Mouse (Mus musculus): ENCODE measurements around the gene Aebp2. TPM values are rescaled to one million over a fixed set of nuclear protein-coding genes. Genes with fewer than 3 reads are reported as not detected.
"Not testable (repeated sequence)": the region's sequence is repeated elsewhere in the genome, so short reads cannot be mapped to it uniquely, and the experiment has no call there.

The Aebp2 gene
- polyA plus RNA-seq, 1 experiment from 2014 or later, result 13.0 TPM

DNA sequence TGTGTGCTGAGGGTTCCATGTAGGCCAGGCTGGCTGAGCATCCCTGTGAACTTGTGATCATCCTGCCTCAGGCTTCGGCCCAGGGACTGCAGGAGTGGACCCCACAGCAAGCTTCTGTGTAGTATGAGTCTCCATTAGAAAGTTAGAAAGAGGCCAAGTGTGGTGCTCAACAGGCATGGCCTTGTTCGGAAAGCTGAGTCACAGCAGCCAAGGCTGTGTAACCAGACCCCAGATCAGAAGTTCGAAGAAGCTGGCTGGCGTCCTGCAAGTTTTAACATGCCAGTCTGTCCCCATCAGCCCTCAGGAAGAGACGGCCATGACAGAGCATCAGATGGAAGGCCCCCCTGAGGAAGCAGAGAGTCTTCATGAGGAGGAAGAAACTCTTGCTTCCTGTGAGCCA, 31.1 kb upstream of the Aebp2 start:
- no peak overlapping the region for H3K4me2 ChIP-seq (ENCODE audit: low read depth, low read length)
- 85% methylated on average over 5 of the region's 5 CpGs for WGBS
- peaks cover 9% of the 10 kb centered on the region for H3K36me3 ChIP-seq (replicated peaks; ENCODE audit: control insufficient read depth, insufficient read depth, low read depth, low read length)
- no peaks in the 10 kb centered on the region for H3K4me1 ChIP-seq (ENCODE audit: control insufficient read depth, insufficient read depth, low read length)
- H3K4me3 ChIP-seq (ENCODE audit: low read depth, low read length), result no peak overlapping the region
- no peaks in the 10 kb centered on the region for H3K9me3 ChIP-seq (replicated peaks; ENCODE audit: control insufficient read depth, low read length)
- H3K27me3 ChIP-seq (ENCODE audit: control insufficient read depth, insufficient read depth, low read length), result no peaks in the 10 kb centered on the region
- ATAC-seq (replicated peaks; ENCODE audit: insufficient number of reproducible peaks, low FRiP score, low TSS enrichment, low read depth) (no peak), DNase-seq (ENCODE audit: low spot score) (no peak)
- H3K27ac ChIP-seq (replicated peaks; ENCODE audit: low read depth, low read length), result no peak overlapping the region
- H3K9ac ChIP-seq (replicated peaks; ENCODE audit: low read length), result no peak overlapping the region

DNA sequence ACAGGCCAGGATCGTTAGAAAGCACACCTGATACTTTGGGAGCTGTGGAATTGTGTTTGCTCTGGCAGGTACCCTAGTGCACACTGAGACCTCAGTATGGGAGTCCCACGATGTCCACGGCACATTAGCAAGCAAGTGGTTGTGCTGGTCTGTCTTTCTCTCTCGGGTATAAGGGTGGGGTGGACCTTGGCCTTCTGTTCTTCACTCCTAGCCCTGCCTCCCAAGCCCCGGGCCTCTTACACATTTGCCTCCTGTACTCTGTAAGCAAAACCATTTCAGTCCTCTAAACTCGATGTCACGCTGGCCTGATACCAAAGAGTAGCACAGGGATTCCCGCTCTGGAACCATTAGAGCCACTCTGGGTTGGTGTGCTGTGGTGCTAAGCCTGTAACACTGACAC, 29.8 kb upstream of the Aebp2 start:
- Histone ChIP-seq H3K4me2 (ENCODE audit: low read depth, low read length) (no peak overlapping the region), H3K27ac (replicated peaks; ENCODE audit: low read depth, low read length) (no peak overlapping the region), H3K9ac (replicated peaks; ENCODE audit: low read length) (no peak overlapping the region), H3K27me3 (ENCODE audit: control insufficient read depth, insufficient read depth, low read length) (no peaks in the 10 kb centered on the region), H3K4me1 (ENCODE audit: control insufficient read depth, insufficient read depth, low read length) (no peaks in the 10 kb centered on the region), H3K36me3 (replicated peaks; ENCODE audit: control insufficient read depth, insufficient read depth, low read depth, low read length) (peaks cover 7% of the 10 kb centered on the region), H3K4me3 (ENCODE audit: low read depth, low read length) (no peak overlapping the region), H3K9me3 (replicated peaks; ENCODE audit: control insufficient read depth, low read length) (no peaks in the 10 kb centered on the region)
- DNase-seq (ENCODE audit: low spot score), result no peak
- ATAC-seq (replicated peaks; ENCODE audit: insufficient number of reproducible peaks, low FRiP score, low TSS enrichment, low read depth), result no peak
- WGBS, result 89% methylated on average over 8 of the region's 8 CpGs

DNA sequence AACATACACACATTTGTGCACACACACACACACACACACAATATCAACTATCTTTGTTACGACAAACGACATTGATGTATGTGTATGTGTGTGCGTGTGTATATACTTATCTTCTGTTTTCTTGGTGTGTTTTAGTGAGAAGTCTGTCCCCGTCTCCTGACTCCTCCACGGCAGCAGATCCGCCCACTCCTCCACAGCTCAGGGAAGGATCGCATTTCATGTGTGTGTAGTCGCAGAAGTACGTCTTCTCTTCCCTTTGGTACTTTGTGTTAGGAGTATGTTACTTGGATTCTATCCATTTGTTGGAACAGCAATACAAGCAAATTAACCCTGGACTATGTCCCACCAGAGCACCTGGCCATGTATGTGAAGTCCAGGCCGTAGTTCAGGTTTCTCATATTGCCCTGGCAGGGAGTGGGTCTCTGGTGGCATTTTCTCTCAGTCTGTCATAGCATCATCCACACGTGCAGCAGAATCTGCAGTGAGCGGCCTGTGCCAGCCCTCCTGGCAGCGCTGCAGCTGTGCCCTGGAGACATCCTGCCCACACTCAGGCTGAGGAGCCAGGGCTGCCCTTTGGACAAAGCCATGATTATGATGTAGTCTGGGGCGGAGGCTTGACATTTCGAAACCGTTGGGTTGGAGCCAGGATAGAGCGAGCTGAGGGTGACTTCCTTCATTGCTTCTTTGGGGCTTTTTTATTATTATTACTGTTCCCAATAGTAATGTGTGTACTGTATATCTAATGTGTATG, 28.9 kb upstream of the Aebp2 start:
- H3K9ac ChIP-seq (replicated peaks; ENCODE audit: low read length), result no peak overlapping the region
- H3K27me3 ChIP-seq (ENCODE audit: control insufficient read depth, insufficient read depth, low read length), result no peaks in the 10 kb centered on the region
- WGBS, result 86% methylated on average over 17 of the region's 17 CpGs
- H3K27ac ChIP-seq (replicated peaks; ENCODE audit: low read depth, low read length), result no peak overlapping the region
- no peaks in the 10 kb centered on the region for H3K4me1 ChIP-seq (ENCODE audit: control insufficient read depth, insufficient read depth, low read length)
- no peak for DNase-seq (ENCODE audit: low spot score)
- H3K9me3 ChIP-seq (replicated peaks; ENCODE audit: control insufficient read depth, low read length), result no peaks in the 10 kb centered on the region
- H3K36me3 ChIP-seq (replicated peaks; ENCODE audit: control insufficient read depth, insufficient read depth, low read depth, low read length), result peaks cover 5% of the 10 kb centered on the region; the same call in 1 of the 2 replicates
- no peak for ATAC-seq (replicated peaks; ENCODE audit: insufficient number of reproducible peaks, low FRiP score, low TSS enrichment, low read depth)
- no peak overlapping the region for H3K4me2 ChIP-seq (ENCODE audit: low read depth, low read length)
- no peak overlapping the region for H3K4me3 ChIP-seq (ENCODE audit: low read depth, low read length)

DNA sequence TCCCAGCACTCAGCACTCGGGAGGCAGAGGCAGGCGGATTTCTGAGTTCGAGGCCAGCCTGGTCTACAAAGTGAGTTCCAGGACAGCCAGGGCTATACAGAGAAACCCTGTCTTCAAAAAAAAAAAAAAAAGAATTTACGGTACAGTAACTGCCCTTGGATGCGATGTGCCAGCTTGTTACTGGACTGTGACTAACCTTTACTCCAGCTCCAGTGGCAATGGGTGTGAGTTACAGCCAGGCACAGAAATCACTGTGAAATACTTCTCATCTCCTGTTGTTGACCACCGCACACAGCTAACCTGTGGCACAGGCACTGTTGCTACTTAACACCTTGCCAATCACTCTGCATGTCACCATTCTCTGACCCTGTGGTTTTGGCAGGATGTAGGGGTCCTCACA, 26.9 kb upstream of the Aebp2 start:
- H3K4me1 ChIP-seq (ENCODE audit: control insufficient read depth, insufficient read depth, low read length); H3K36me3 ChIP-seq (replicated peaks; ENCODE audit: control insufficient read depth, insufficient read depth, low read depth, low read length); H3K4me2 ChIP-seq (ENCODE audit: low read depth, low read length); H3K4me3 ChIP-seq (ENCODE audit: low read depth, low read length); ATAC-seq (replicated peaks; ENCODE audit: insufficient number of reproducible peaks, low FRiP score, low TSS enrichment, low read depth); DNase-seq (ENCODE audit: low spot score); H3K27ac ChIP-seq (replicated peaks; ENCODE audit: low read depth, low read length); H3K9me3 ChIP-seq (replicated peaks; ENCODE audit: control insufficient read depth, low read length); H3K27me3 ChIP-seq (ENCODE audit: control insufficient read depth, insufficient read depth, low read length); H3K9ac ChIP-seq (replicated peaks; ENCODE audit: low read length): not testable (repeated sequence)
- 98% methylated on average over 6 of the region's 6 CpGs for WGBS

DNA sequence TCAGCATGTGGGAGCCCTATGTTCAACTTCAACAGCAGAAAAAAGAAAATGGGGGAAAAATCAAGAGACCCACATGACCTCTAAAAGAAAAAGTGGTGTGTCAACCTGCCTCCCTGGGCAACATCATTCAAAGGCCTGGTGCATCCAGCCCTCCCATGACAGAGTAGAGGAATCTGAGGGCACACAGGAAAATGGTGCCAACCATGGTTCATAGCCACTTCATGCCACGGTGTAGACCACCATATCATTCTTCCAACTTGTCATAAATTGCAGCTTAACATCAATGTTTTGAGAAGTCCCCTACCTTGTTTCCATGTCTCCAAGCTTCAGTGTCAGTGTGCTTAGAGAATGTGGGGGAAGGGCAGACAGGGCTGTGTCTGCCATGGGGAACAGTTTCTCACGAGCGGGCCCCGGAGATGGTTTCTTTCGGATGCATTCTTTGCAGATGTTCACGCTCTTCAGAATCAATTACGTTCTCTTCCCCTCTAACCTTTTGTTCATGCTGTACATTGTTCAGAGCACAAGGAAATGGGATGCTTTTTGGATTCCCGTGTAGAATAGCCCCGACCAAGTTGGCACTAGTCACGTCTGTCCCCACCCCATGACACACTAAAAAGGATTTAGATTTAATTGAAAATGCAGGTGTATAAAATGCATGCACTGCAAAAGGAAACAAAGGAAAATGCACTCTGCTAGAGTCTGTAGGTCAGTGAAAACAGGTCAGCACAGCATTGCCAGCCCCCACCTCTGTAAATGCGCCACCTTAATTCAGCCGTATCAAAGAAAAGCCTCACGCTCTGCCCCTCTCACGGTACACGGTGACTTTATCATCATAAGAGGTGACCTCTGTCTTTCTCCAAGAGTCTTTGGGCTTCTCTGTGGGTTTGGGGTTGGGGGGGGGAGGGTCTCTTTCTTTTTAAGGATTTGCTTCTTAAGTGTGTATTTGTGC, 24.8 kb upstream of the Aebp2 start:
- Histone ChIP-seq H3K4me3 (ENCODE audit: low read depth, low read length) (no peak overlapping the region), H3K27me3 (ENCODE audit: control insufficient read depth, insufficient read depth, low read length) (no peaks in the 10 kb centered on the region), H3K9ac (replicated peaks; ENCODE audit: low read length) (no peak overlapping the region), H3K9me3 (replicated peaks; ENCODE audit: control insufficient read depth, low read length) (no peaks in the 10 kb centered on the region), H3K4me2 (ENCODE audit: low read depth, low read length) (no peak overlapping the region), H3K27ac (replicated peaks; ENCODE audit: low read depth, low read length) (no peak overlapping the region), H3K36me3 (replicated peaks; ENCODE audit: control insufficient read depth, insufficient read depth, low read depth, low read length) (no peaks in the 10 kb centered on the region), H3K4me1 (ENCODE audit: control insufficient read depth, insufficient read depth, low read length) (no peaks in the 10 kb centered on the region)
- ATAC-seq (replicated peaks; ENCODE audit: insufficient number of reproducible peaks, low FRiP score, low TSS enrichment, low read depth), result 0 out of 2 replicates have a peak, but pooled peaks have one; percentile 41
- WGBS, result 88% methylated on average over 15 of the region's 15 CpGs
- no peak for DNase-seq (ENCODE audit: low spot score)

DNA sequence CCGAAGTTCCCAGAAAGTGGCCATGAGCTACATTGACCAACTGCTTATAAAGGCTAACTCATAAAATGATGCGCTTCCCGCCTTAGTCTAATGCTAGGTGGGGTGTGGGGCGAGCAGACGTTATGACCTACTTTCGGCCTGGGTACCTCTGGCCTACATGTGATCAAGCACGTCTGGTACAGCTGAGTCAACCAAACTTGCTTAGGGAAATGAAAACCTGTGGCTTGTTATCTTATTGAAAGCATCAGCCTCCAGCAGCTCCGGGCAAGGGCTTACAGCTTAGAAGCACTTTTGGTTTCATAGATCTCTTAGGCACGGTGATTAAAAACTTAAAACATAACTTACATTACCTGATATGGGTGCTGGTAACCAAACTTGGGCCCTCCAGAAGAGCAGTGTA, 23.9 kb upstream of the Aebp2 start:
- ATAC-seq (replicated peaks; ENCODE audit: insufficient number of reproducible peaks, low FRiP score, low TSS enrichment, low read depth) (no peak), DNase-seq (ENCODE audit: low spot score) (no peak)
- Histone ChIP-seq H3K9me3 (replicated peaks; ENCODE audit: control insufficient read depth, low read length) (no peaks in the 10 kb centered on the region), H3K36me3 (replicated peaks; ENCODE audit: control insufficient read depth, insufficient read depth, low read depth, low read length) (no peaks in the 10 kb centered on the region), H3K27ac (replicated peaks; ENCODE audit: low read depth, low read length) (no peak overlapping the region), H3K4me1 (ENCODE audit: control insufficient read depth, insufficient read depth, low read length) (no peaks in the 10 kb centered on the region), H3K4me2 (ENCODE audit: low read depth, low read length) (no peak overlapping the region), H3K4me3 (ENCODE audit: low read depth, low read length) (no peak overlapping the region), H3K9ac (replicated peaks; ENCODE audit: low read length) (no peak overlapping the region), H3K27me3 (ENCODE audit: control insufficient read depth, insufficient read depth, low read length) (no peaks in the 10 kb centered on the region)
- 90% methylated on average over 9 of the region's 9 CpGs for WGBS

DNA sequence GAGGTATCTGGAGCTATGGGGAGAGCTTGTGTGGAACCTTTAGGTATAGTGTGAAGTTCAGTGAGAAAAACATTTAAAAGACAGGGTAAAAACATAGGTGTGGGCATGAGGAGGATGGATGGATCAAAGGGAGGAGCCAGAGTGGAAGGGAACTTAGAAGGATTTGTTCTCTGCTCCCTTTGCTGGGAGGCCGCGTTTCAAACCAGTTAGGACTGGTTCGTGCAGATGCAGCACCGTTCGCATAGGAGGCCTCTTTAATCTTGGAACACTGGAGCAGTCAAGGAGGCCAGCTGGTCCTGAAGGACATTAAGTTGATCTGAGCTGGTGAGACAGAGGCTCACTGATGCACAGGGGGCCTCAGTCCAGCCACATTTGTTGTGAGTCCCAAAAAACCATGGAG, 23.1 kb upstream of the Aebp2 start:
- Histone ChIP-seq H3K4me3 (ENCODE audit: low read depth, low read length) (no peak overlapping the region), H3K4me1 (ENCODE audit: control insufficient read depth, insufficient read depth, low read length) (no peaks in the 10 kb centered on the region), H3K9me3 (replicated peaks; ENCODE audit: control insufficient read depth, low read length) (no peaks in the 10 kb centered on the region), H3K27me3 (ENCODE audit: control insufficient read depth, insufficient read depth, low read length) (no peaks in the 10 kb centered on the region), H3K27ac (replicated peaks; ENCODE audit: low read depth, low read length) (no peak overlapping the region), H3K36me3 (replicated peaks; ENCODE audit: control insufficient read depth, insufficient read depth, low read depth, low read length) (no peaks in the 10 kb centered on the region), H3K9ac (replicated peaks; ENCODE audit: low read length) (no peak overlapping the region), H3K4me2 (ENCODE audit: low read depth, low read length) (no peak overlapping the region)
- DNase-seq (ENCODE audit: low spot score) (no peak), ATAC-seq (replicated peaks; ENCODE audit: insufficient number of reproducible peaks, low FRiP score, low TSS enrichment, low read depth) (no peak)
- WGBS, result 84% methylated on average over 5 of the region's 5 CpGs

DNA sequence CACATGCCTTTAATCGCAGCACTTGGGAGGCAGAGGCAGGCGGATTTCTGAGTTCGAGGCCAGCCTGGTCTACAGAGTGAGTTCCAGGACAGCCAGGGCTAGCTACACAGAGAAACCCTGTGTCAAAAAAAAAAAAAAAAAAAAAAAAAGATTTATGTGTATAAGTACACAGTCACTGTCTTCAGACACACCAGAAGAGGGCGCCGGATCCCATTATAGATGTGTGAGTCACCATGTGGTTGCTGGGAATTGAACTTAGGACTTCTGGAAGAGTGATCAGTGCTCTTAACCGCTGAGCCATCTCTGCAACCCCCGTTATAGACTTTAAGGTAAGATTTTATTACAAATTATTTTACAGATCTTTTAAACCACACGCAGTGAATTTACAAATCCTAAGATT, 21.8 kb upstream of the Aebp2 start:
- 94% methylated on average over 8 of the region's 8 CpGs for WGBS
- not testable (repeated sequence) for H3K36me3 ChIP-seq (replicated peaks; ENCODE audit: control insufficient read depth, insufficient read depth, low read depth, low read length); H3K9ac ChIP-seq (replicated peaks; ENCODE audit: low read length); H3K4me2 ChIP-seq (ENCODE audit: low read depth, low read length); H3K27me3 ChIP-seq (ENCODE audit: control insufficient read depth, insufficient read depth, low read length); ATAC-seq (replicated peaks; ENCODE audit: insufficient number of reproducible peaks, low FRiP score, low TSS enrichment, low read depth); DNase-seq (ENCODE audit: low spot score); H3K9me3 ChIP-seq (replicated peaks; ENCODE audit: control insufficient read depth, low read length); H3K4me1 ChIP-seq (ENCODE audit: control insufficient read depth, insufficient read depth, low read length); H3K27ac ChIP-seq (replicated peaks; ENCODE audit: low read depth, low read length); H3K4me3 ChIP-seq (ENCODE audit: low read depth, low read length)

Data from embryonic facial prominence, embryonic 11.5 days (tissue).